Mouse (Mus musculus): ENCODE measurements around the gene Lpin1. TPM values are rescaled to one million over a fixed set of nuclear protein-coding genes. Genes with fewer than 3 reads are reported as not detected.

Gene Lpin1
- polyA plus RNA-seq, 1 experiment from 2014 or later: 9.0 TPM

- DNase-seq (ENCODE audit: low spot score) (no peak), ATAC-seq (no peak)
- Histone ChIP-seq H3K4me2 (replicated peaks; ENCODE audit: low read depth, low read length) (no peak overlapping the region), H3K4me1 (ENCODE audit: insufficient read depth, low read depth, low read length) (no peaks in the 10 kb centered on the region), H3K36me3 (ENCODE audit: insufficient read depth, low read length) (no peaks in the 10 kb centered on the region), H3K27ac (ENCODE audit: low read length) (no peak overlapping the region), H3K27me3 (replicated peaks; ENCODE audit: insufficient read depth, low read length) (no peaks in the 10 kb centered on the region), H3K9ac (replicated peaks; ENCODE audit: low read depth) (no peak overlapping the region), H3K4me3 (ENCODE audit: low read depth, low read length) (no peak overlapping the region), H3K9me3 (ENCODE audit: low read length) (no peaks in the 10 kb centered on the region)
- 36% methylated on average over 9 of the region's 9 CpGs for WGBS
- TF ChIP-seq EP300 (IDR thresholded peaks at IDR 0.05): no peak
- TF ChIP-seq CTCF (IDR thresholded peaks at IDR 0.05): no peak
Measured at GRCm38 (mm10) chr12:16646780-16647409, 36.1 kb upstream of the Lpin1 start.

GRCm38 (mm10) chr12:16644698-16645097 lies 33.9 kb upstream of the Lpin1 start:
- Histone ChIP-seq H3K9me3 (ENCODE audit: low read length) (no peaks in the 10 kb centered on the region), H3K27me3 (replicated peaks; ENCODE audit: insufficient read depth, low read length) (no peaks in the 10 kb centered on the region), H3K27ac (ENCODE audit: low read length) (no peak overlapping the region), H3K4me3 (ENCODE audit: low read depth, low read length) (no peak overlapping the region), H3K4me1 (ENCODE audit: insufficient read depth, low read depth, low read length) (no peaks in the 10 kb centered on the region), H3K4me2 (replicated peaks; ENCODE audit: low read depth, low read length) (no peak overlapping the region), H3K36me3 (ENCODE audit: insufficient read depth, low read length) (no peaks in the 10 kb centered on the region), H3K9ac (replicated peaks; ENCODE audit: low read depth) (no peak overlapping the region)
- no peak for DNase-seq (ENCODE audit: low spot score)
- 49% methylated on average over 8 of the region's 8 CpGs for WGBS
- TF ChIP-seq EP300 (IDR thresholded peaks at IDR 0.05) (no peak), CTCF (IDR thresholded peaks at IDR 0.05) (no peak)
- no peak for ATAC-seq

GRCm38 (mm10) chr12:16643508-16644345 lies 33.0 kb upstream of the Lpin1 start:
- whole genome bisulfite sequencing: 41% methylated on average over 12 of the region's 12 CpGs
- Histone ChIP-seq H3K27me3 (replicated peaks; ENCODE audit: insufficient read depth, low read length) (no peaks in the 10 kb centered on the region), H3K4me2 (replicated peaks; ENCODE audit: low read depth, low read length) (no peak overlapping the region), H3K4me1 (ENCODE audit: insufficient read depth, low read depth, low read length) (no peaks in the 10 kb centered on the region), H3K4me3 (ENCODE audit: low read depth, low read length) (no peak overlapping the region), H3K27ac (ENCODE audit: low read length) (no peak overlapping the region), H3K36me3 (ENCODE audit: insufficient read depth, low read length) (no peaks in the 10 kb centered on the region), H3K9ac (replicated peaks; ENCODE audit: low read depth) (no peak overlapping the region), H3K9me3 (ENCODE audit: low read length) (no peaks in the 10 kb centered on the region)
- DNase-seq (ENCODE audit: low spot score) (peak; percentile 24), ATAC-seq (peak; percentile 61)
- TF ChIP-seq EP300 (IDR thresholded peaks at IDR 0.05) (0 out of 2 replicates have a peak, but pooled peaks have one; percentile 15), CTCF (IDR thresholded peaks at IDR 0.05) (no peak)

- TF ChIP-seq CTCF (IDR thresholded peaks at IDR 0.05) (peak; percentile 30; the same call in 1 of the 2 replicates), EP300 (IDR thresholded peaks at IDR 0.05) (no peak)
- H3K27ac ChIP-seq (ENCODE audit: low read length): no peak overlapping the region
- no peak for DNase-seq (ENCODE audit: low spot score)
- no peak overlapping the region for H3K4me2 ChIP-seq (replicated peaks; ENCODE audit: low read depth, low read length)
- H3K9me3 ChIP-seq (ENCODE audit: low read length): no peaks in the 10 kb centered on the region
- WGBS: 55% methylated on average over 5 of the region's 5 CpGs
- H3K36me3 ChIP-seq (ENCODE audit: insufficient read depth, low read length): no peaks in the 10 kb centered on the region
- H3K4me1 ChIP-seq (ENCODE audit: insufficient read depth, low read depth, low read length): no peaks in the 10 kb centered on the region
- no peaks in the 10 kb centered on the region for H3K27me3 ChIP-seq (replicated peaks; ENCODE audit: insufficient read depth, low read length)
- H3K9ac ChIP-seq (replicated peaks; ENCODE audit: low read depth): no peak overlapping the region
- H3K4me3 ChIP-seq (ENCODE audit: low read depth, low read length): no peak overlapping the region
- ATAC-seq: no peak
Measured at GRCm38 (mm10) chr12:16642000-16642399, 31.2 kb upstream of the Lpin1 start.

GRCm38 (mm10) chr12:16640075-16640474 lies 29.3 kb upstream of the Lpin1 start:
- H3K9me3 ChIP-seq (ENCODE audit: low read length): no peaks in the 10 kb centered on the region
- H3K4me3 ChIP-seq (ENCODE audit: low read depth, low read length): no peak overlapping the region
- no peaks in the 10 kb centered on the region for H3K27me3 ChIP-seq (replicated peaks; ENCODE audit: insufficient read depth, low read length)
- no peak overlapping the region for H3K27ac ChIP-seq (ENCODE audit: low read length)
- H3K9ac ChIP-seq (replicated peaks; ENCODE audit: low read depth): no peak overlapping the region
- DNase-seq (ENCODE audit: low spot score): no peak
- no peak for TF ChIP-seq EP300 (IDR thresholded peaks at IDR 0.05)
- TF ChIP-seq CTCF (IDR thresholded peaks at IDR 0.05): no peak
- ATAC-seq: no peak
- H3K4me2 ChIP-seq (replicated peaks; ENCODE audit: low read depth, low read length): no peak overlapping the region
- 82% methylated on average over 6 of the region's 6 CpGs for WGBS
- no peaks in the 10 kb centered on the region for H3K36me3 ChIP-seq (ENCODE audit: insufficient read depth, low read length)
- H3K4me1 ChIP-seq (ENCODE audit: insufficient read depth, low read depth, low read length): no peaks in the 10 kb centered on the region

- no peak overlapping the region for H3K4me3 ChIP-seq (ENCODE audit: low read depth, low read length)
- H3K4me2 ChIP-seq (replicated peaks; ENCODE audit: low read depth, low read length): no peak overlapping the region
- no peaks in the 10 kb centered on the region for H3K9me3 ChIP-seq (ENCODE audit: low read length)
- no peak overlapping the region for H3K9ac ChIP-seq (replicated peaks; ENCODE audit: low read depth)
- no peak for DNase-seq (ENCODE audit: low spot score)
- TF ChIP-seq EP300 (IDR thresholded peaks at IDR 0.05): no peak
- peak; percentile 54 for TF ChIP-seq CTCF (IDR thresholded peaks at IDR 0.05)
- H3K36me3 ChIP-seq (ENCODE audit: insufficient read depth, low read length): no peaks in the 10 kb centered on the region
- H3K4me1 ChIP-seq (ENCODE audit: insufficient read depth, low read depth, low read length): no peaks in the 10 kb centered on the region
- no peaks in the 10 kb centered on the region for H3K27me3 ChIP-seq (replicated peaks; ENCODE audit: insufficient read depth, low read length)
- H3K27ac ChIP-seq (ENCODE audit: low read length): no peak overlapping the region
- 58% methylated on average over 12 of the region's 12 CpGs for WGBS
- no peak for ATAC-seq
Measured at GRCm38 (mm10) chr12:16639078-16639771, 28.5 kb upstream of the Lpin1 start.
